Mouse (Mus musculus): Measurements from ENCODE around the gene Npr2. TPM values are rescaled to one million over a fixed set of nuclear protein-coding genes. Genes with fewer than 3 reads are reported as not detected.
A peak's percentile ranks its signal among the peaks of the same experiment; 100 is the strongest.

Npr2 gene
- polyA plus RNA-seq, 1 experiment from 2014 or later, result 11.1 TPM

DNA sequence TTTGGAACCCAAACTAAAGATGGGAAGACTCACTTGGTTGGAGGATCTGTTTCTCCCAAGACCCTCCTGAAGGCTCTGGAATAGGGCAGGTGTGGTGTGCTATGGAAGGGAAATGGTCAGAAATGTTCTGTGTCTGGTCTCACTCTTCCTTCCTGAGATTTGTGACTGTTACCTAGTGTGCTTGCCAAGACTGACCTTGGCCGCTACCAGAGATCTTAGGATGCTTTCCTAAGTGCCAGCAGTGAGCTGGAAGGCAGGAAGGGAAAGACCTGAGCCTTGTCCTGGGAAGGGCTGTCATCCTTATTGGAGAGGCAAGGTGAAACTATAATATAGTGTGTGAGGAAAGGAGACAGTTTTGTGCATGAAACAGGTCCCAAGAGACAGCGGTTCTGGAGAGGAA lies 2.0 kb downstream of the Npr2 start:
- Histone ChIP-seq H3K4me3 (ENCODE audit: low read length) (no peak overlapping the region), H3K4me1 (ENCODE audit: control insufficient read depth, insufficient read depth, low read length) (peaks cover 15% of the 10 kb centered on the region), H3K9me3 (ENCODE audit: control insufficient read depth, low read length) (no peaks in the 10 kb centered on the region), H3K27me3 (ENCODE audit: control insufficient read depth, insufficient read depth, low read length) (no peaks in the 10 kb centered on the region), H3K4me2 (replicated peaks; ENCODE audit: low read depth, low read length) (no peak overlapping the region), H3K27ac (ENCODE audit: low read depth, low read length) (no peak overlapping the region), H3K9ac (ENCODE audit: low read depth, low read length) (no peak overlapping the region), H3K36me3 (ENCODE audit: control insufficient read depth, insufficient read depth, low read length) (no peaks in the 10 kb centered on the region)
- no peak for ATAC-seq (ENCODE audit: low FRiP score, low TSS enrichment)
- WGBS, result 100% methylated on average over 2 of the region's 2 CpGs

GRCm38 (mm10) chr4:43634621-43635374 lies 3.1 kb downstream of the Npr2 start:
- Histone ChIP-seq H3K4me1 (ENCODE audit: control insufficient read depth, insufficient read depth, low read length) (peaks cover 15% of the 10 kb centered on the region), H3K9ac (ENCODE audit: low read depth, low read length) (no peak overlapping the region), H3K27me3 (ENCODE audit: control insufficient read depth, insufficient read depth, low read length) (no peaks in the 10 kb centered on the region), H3K9me3 (ENCODE audit: control insufficient read depth, low read length) (no peaks in the 10 kb centered on the region), H3K4me3 (ENCODE audit: low read length) (no peak overlapping the region), H3K4me2 (replicated peaks; ENCODE audit: low read depth, low read length) (no peak overlapping the region), H3K36me3 (ENCODE audit: control insufficient read depth, insufficient read depth, low read length) (no peaks in the 10 kb centered on the region), H3K27ac (ENCODE audit: low read depth, low read length) (no peak overlapping the region)
- WGBS, result 81% methylated on average over 7 of the region's 7 CpGs
- ATAC-seq (ENCODE audit: low FRiP score, low TSS enrichment), result no peak

GRCm38 (mm10) chr4:43636751-43637150 lies 5.0 kb downstream of the Npr2 start:
- Histone ChIP-seq H3K9me3 (ENCODE audit: control insufficient read depth, low read length) (no peaks in the 10 kb centered on the region), H3K27ac (ENCODE audit: low read depth, low read length) (no peak overlapping the region), H3K4me1 (ENCODE audit: control insufficient read depth, insufficient read depth, low read length) (peaks cover 11% of the 10 kb centered on the region), H3K9ac (ENCODE audit: low read depth, low read length) (no peak overlapping the region), H3K4me3 (ENCODE audit: low read length) (no peak overlapping the region), H3K36me3 (ENCODE audit: control insufficient read depth, insufficient read depth, low read length) (no peaks in the 10 kb centered on the region), H3K4me2 (replicated peaks; ENCODE audit: low read depth, low read length) (no peak overlapping the region), H3K27me3 (ENCODE audit: control insufficient read depth, insufficient read depth, low read length) (no peaks in the 10 kb centered on the region)
- WGBS, result 84% methylated on average over 6 of the region's 6 CpGs
- ATAC-seq (ENCODE audit: low FRiP score, low TSS enrichment), result no peak

DNA sequence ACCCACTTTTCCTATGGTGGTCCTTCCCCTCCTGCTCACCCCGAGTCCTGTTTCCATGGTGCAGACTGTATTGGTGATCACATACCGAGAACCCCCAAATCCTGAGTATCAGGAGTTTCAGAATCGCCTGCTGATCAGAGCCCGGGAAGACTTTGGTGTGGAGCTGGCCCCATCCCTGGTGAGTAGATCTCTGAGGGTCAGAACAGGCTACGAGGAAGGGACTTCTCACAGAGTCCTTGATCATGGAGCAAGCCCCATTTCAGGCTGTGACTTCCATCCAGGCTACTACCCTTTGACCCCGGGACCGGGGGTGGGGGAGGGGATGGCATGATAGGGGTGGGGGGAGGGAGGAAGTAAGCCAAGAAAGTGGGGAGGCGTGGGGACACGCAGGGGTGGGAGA lies 8.3 kb downstream of the Npr2 start:
- Histone ChIP-seq H3K27me3 (ENCODE audit: control insufficient read depth, insufficient read depth, low read length) (no peaks in the 10 kb centered on the region), H3K9me3 (ENCODE audit: control insufficient read depth, low read length) (no peaks in the 10 kb centered on the region), H3K27ac (ENCODE audit: low read depth, low read length) (no peak overlapping the region), H3K9ac (ENCODE audit: low read depth, low read length) (no peak overlapping the region), H3K4me3 (ENCODE audit: low read length) (no peak overlapping the region), H3K36me3 (ENCODE audit: control insufficient read depth, insufficient read depth, low read length) (no peaks in the 10 kb centered on the region; the same call in 1 of the 2 replicates), H3K4me2 (replicated peaks; ENCODE audit: low read depth, low read length) (no peak overlapping the region), H3K4me1 (ENCODE audit: control insufficient read depth, insufficient read depth, low read length) (no peaks in the 10 kb centered on the region)
- ATAC-seq (ENCODE audit: low FRiP score, low TSS enrichment), result no peak
- WGBS, result 74% methylated on average over 9 of the region's 9 CpGs

DNA sequence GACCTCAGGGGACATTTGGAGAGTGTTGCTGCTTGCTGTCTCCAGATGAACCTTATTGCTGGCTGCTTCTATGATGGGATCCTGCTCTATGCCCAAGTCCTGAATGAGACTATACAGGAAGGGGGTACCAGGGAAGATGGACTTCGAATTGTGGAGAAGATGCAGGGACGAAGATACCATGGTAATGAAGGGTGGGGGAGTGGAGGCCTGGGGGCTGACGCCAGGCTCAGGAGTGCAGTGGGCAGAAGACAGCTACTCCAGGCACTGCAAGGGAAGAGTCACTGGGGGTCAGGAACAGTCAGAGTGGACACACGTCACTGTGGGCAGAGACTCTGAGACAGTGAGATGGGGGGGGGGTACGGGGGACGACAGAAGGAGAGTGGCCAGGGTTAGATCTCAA lies 8.8 kb downstream of the Npr2 start:
- no peaks in the 10 kb centered on the region; the same call in 1 of the 2 replicates for H3K36me3 ChIP-seq (ENCODE audit: control insufficient read depth, insufficient read depth, low read length)

GRCm38 (mm10) chr4:43649783-43650182 lies 18.0 kb downstream of the Npr2 start:
- Histone ChIP-seq H3K27me3 (ENCODE audit: control insufficient read depth, insufficient read depth, low read length) (no peaks in the 10 kb centered on the region), H3K4me2 (replicated peaks; ENCODE audit: low read depth, low read length) (no peak overlapping the region), H3K4me1 (ENCODE audit: control insufficient read depth, insufficient read depth, low read length) (no peaks in the 10 kb centered on the region), H3K36me3 (ENCODE audit: control insufficient read depth, insufficient read depth, low read length) (peaks cover 3% of the 10 kb centered on the region; the same call in 1 of the 2 replicates), H3K9me3 (ENCODE audit: control insufficient read depth, low read length) (peaks cover 5% of the 10 kb centered on the region), H3K27ac (ENCODE audit: low read depth, low read length) (no peak overlapping the region), H3K4me3 (ENCODE audit: low read length) (no peak overlapping the region), H3K9ac (ENCODE audit: low read depth, low read length) (no peak overlapping the region)
- 96% methylated on average over 3 of the region's 3 CpGs for WGBS
- ATAC-seq (ENCODE audit: low FRiP score, low TSS enrichment), result no peak

More for the DNA sequence above, 8.8 kb downstream of the Npr2 start:
- H3K4me1 ChIP-seq (ENCODE audit: control insufficient read depth, insufficient read depth, low read length), result no peaks in the 10 kb centered on the region
- H3K4me2 ChIP-seq (replicated peaks; ENCODE audit: low read depth, low read length), result no peak overlapping the region
- H3K9me3 ChIP-seq (ENCODE audit: control insufficient read depth, low read length), result no peaks in the 10 kb centered on the region
- no peak overlapping the region for H3K27ac ChIP-seq (ENCODE audit: low read depth, low read length)
- WGBS, result 74% methylated on average over 6 of the region's 6 CpGs
- no peak overlapping the region for H3K4me3 ChIP-seq (ENCODE audit: low read length)
- ATAC-seq (ENCODE audit: low FRiP score, low TSS enrichment), result no peak
- H3K9ac ChIP-seq (ENCODE audit: low read depth, low read length), result no peak overlapping the region
- no peaks in the 10 kb centered on the region for H3K27me3 ChIP-seq (ENCODE audit: control insufficient read depth, insufficient read depth, low read length)

DNA sequence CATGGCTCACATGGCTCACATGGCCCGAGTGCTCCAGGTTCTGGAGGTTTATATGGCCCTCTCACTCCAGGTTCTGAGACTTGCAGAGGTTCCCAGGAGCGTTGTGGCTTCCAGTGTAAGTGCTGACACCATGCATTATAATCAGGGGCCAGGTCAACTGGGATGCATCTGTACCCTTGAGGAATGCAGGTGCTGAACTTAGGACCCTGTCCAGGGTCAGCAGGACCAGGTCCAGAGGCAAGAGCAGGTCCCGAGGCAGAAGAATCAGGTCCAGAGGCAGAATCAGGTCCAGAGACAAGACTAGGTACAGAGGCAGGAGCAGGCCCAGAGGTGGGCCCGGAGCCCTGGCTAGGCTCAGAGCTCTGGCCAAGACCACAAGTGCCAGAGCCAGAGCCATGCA lies 21.0 kb downstream of the Npr2 start:
- Histone ChIP-seq H3K27ac (ENCODE audit: low read depth, low read length) (no peak overlapping the region), H3K4me2 (replicated peaks; ENCODE audit: low read depth, low read length) (peak overlapping the region; percentile 35; the same call in 1 of the 2 replicates), H3K9me3 (ENCODE audit: control insufficient read depth, low read length) (peaks cover 5% of the 10 kb centered on the region), H3K27me3 (ENCODE audit: control insufficient read depth, insufficient read depth, low read length) (no peaks in the 10 kb centered on the region), H3K4me3 (ENCODE audit: low read length) (no peak overlapping the region), H3K36me3 (ENCODE audit: control insufficient read depth, insufficient read depth, low read length) (peaks cover 3% of the 10 kb centered on the region; the same call in 1 of the 2 replicates), H3K9ac (ENCODE audit: low read depth, low read length) (no peak overlapping the region), H3K4me1 (ENCODE audit: control insufficient read depth, insufficient read depth, low read length) (peaks cover 5% of the 10 kb centered on the region; the same call in 1 of the 2 replicates)
- ATAC-seq (ENCODE audit: low FRiP score, low TSS enrichment), result no peak
- 85% methylated on average over 4 of the region's 4 CpGs for WGBS

DNA sequence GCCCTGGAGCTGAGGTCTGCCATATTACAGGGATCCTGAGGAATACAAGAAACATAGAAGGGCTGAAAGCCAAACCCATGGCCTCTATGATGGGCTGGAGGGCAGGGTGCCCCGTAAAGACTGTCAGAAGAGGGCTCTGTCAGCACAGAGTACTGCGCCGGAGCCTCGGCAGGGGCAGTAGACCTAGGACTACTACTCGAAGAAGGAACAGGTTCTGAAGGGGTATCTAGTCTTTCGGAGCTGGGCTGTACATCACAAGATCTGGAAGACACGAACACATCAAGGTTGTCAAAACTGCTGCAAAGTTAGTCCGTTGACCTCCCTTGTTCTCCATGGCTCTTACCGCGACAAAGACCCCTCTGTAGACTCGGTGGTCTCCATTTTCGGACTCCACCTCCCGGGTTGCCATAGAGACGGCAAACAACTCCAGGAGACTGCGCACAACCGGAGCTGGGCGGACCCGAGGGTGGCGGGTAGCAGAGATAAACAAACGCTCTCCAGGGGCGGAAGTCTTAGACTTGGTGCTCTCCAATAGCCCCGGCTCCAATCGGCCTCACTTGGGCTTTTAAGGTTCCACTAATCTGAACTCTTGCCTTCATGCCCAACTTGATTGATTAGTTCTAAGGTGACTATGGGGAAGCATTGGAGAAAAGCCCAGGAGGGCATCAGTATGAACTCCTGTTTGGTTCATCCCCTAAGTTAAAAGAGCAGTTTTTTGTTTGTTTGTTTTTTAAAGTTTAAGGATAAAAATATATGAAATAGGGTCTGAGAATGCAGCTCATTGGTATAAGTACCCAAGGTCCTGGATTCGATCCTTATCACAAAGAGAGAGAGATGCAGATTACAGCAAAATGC lies 21.7 kb downstream of the Npr2 start, which contains the start of gene Spag8:
Gene Spag8, minus strand, starts transcription at position 434 of the 855 bp plus-strand sequence.
- Histone ChIP-seq H3K27me3 (ENCODE audit: control insufficient read depth, insufficient read depth, low read length) (no peaks in the 10 kb centered on the region), H3K4me1 (ENCODE audit: control insufficient read depth, insufficient read depth, low read length) (peaks cover 5% of the 10 kb centered on the region; the same call in 1 of the 2 replicates), H3K4me3 (ENCODE audit: low read length) (peak within 1 kb of the TSS; percentile 21), H3K9me3 (ENCODE audit: control insufficient read depth, low read length) (peaks cover 5% of the 10 kb centered on the region), H3K9ac (ENCODE audit: low read depth, low read length) (no peak within 1 kb of the TSS), H3K4me2 (replicated peaks; ENCODE audit: low read depth, low read length) (peak within 1 kb of the TSS; percentile 35), H3K36me3 (ENCODE audit: control insufficient read depth, insufficient read depth, low read length) (peaks cover 3% of the 10 kb centered on the region; the same call in 1 of the 2 replicates), H3K27ac (ENCODE audit: low read depth, low read length) (no peak within 1 kb of the TSS)
- ATAC-seq (ENCODE audit: low FRiP score, low TSS enrichment), result no peak
- 20% methylated on average over 24 of the region's 24 CpGs for WGBS

All from kidney, embryonic 14.5 days (tissue).